Mouse (Mus musculus): ENCODE measurements around the gene Vmn2r46. TPM values are rescaled to one million over a fixed set of nuclear protein-coding genes. Genes with fewer than 3 reads are reported as not detected.
"Not testable (repeated sequence)": the region's sequence is repeated elsewhere in the genome, so short reads cannot be mapped to it uniquely, and the experiment has no call there.

Vmn2r46 gene
- total RNA-seq (2021) = not detected
- long read RNA-seq = 0 reads

- DNase-seq (ENCODE audit: low spot score in 2 of 2) = not testable (repeated sequence)
These were observed at the start of gene Vmn2r46 for GRCm38 (mm10) chr7:9770471-9770870. Gene Vmn2r46 (minus strand): TSS chr7:9770571.

Other genes starting within 250 kb of the Vmn2r46 start
- not detected for gene Vmn2r47, start 70.8 kb upstream of the Vmn2r46 start, total RNA-seq (2021)
- gene Vmn2r48, start 183.0 kb upstream of the Vmn2r46 start, total RNA-seq (2021) = not detected
- gene Vmn2r49, start 221.7 kb upstream of the Vmn2r46 start, total RNA-seq (2021) = not detected

Data from layer of hippocampus, postnatal 10 days (tissue).